Mouse (Mus musculus): ENCODE measurements around the gene Ccdc61. TPM values are rescaled to one million over a fixed set of nuclear protein-coding genes. Genes with fewer than 3 reads are reported as not detected.
A peak's percentile ranks its signal among the peaks of the same experiment; 100 is the strongest.

Gene Ccdc61
- polyA plus RNA-seq, 1 experiment from 2014 or later, result 23.6 TPM

GRCm38 (mm10) chr7:18926911-18927310 is 16.7 kb upstream of the Ccdc61 start:
- peaks cover 81% of the 10 kb centered on the region for H3K4me1 ChIP-seq (replicated peaks)
- H3K36me3 ChIP-seq, result no peaks in the 10 kb centered on the region
- H3K9me3 ChIP-seq, result no peaks in the 10 kb centered on the region
- H3K4me2 ChIP-seq, result peak overlapping the region; percentile 89
- H3K9ac ChIP-seq, result peak overlapping the region; percentile 100
- H3K27me3 ChIP-seq, result no peaks in the 10 kb centered on the region
- 38% methylated on average over 6 of the region's 6 CpGs for WGBS
- H3K4me3 ChIP-seq, result peak overlapping the region; percentile 95
- peak overlapping the region; percentile 98 for H3K27ac ChIP-seq
- peak; percentile 8 for ATAC-seq (ENCODE audit: low FRiP score)

GRCm38 (mm10) chr7:18926041-18926790 is 16.0 kb upstream of the Ccdc61 start:
- Histone ChIP-seq H3K9ac (peak overlapping the region; percentile 100), H3K9me3 (no peaks in the 10 kb centered on the region), H3K27ac (peak overlapping the region; percentile 98), H3K4me1 (replicated peaks) (peaks cover 80% of the 10 kb centered on the region), H3K36me3 (no peaks in the 10 kb centered on the region), H3K27me3 (no peaks in the 10 kb centered on the region), H3K4me3 (peak overlapping the region; percentile 95), H3K4me2 (peak overlapping the region; percentile 89)
- under 1% methylated on average over 41 of the region's 42 CpGs for WGBS
- peak; percentile 38 for ATAC-seq (ENCODE audit: low FRiP score)

- Histone ChIP-seq H3K27me3 (no peaks in the 10 kb centered on the region), H3K4me1 (replicated peaks) (peaks cover 78% of the 10 kb centered on the region), H3K27ac (peak within 1 kb of the TSS; percentile 98), H3K9ac (peak within 1 kb of the TSS; percentile 100), H3K9me3 (no peaks in the 10 kb centered on the region), H3K4me2 (peak within 1 kb of the TSS; percentile 89), H3K36me3 (no peaks in the 10 kb centered on the region), H3K4me3 (peak within 1 kb of the TSS; percentile 95)
- WGBS, result under 1% methylated on average over 34 of the region's 45 CpGs
- peak; percentile 77 for ATAC-seq (ENCODE audit: low FRiP score)
Observed at GRCm38 (mm10) chr7:18925162-18925938, 15.1 kb upstream of the Ccdc61 start, which contains the start of gene Nova2. Gene Nova2 (plus strand): TSS chr7:18925888.

- Histone ChIP-seq H3K4me3 (peak overlapping the region; percentile 95; the same call in 1 of the 2 replicates), H3K27me3 (no peaks in the 10 kb centered on the region), H3K27ac (peak overlapping the region; percentile 98), H3K4me1 (replicated peaks) (peaks cover 69% of the 10 kb centered on the region), H3K36me3 (no peaks in the 10 kb centered on the region), H3K9ac (peak overlapping the region; percentile 63; the same call in 1 of the 2 replicates), H3K4me2 (peak overlapping the region; percentile 59), H3K9me3 (no peaks in the 10 kb centered on the region)
- 4% methylated on average over 8 of the region's 8 CpGs for WGBS
- ATAC-seq (ENCODE audit: low FRiP score), result no peak
Observed at GRCm38 (mm10) chr7:18924321-18924720, 14.1 kb upstream of the Ccdc61 start.

GRCm38 (mm10) chr7:18923711-18924191 is 13.5 kb upstream of the Ccdc61 start:
- WGBS, result 7% methylated on average over 4 of the region's 4 CpGs
- Histone ChIP-seq H3K4me3 (peak overlapping the region; percentile 95; the same call in 1 of the 2 replicates), H3K4me1 (replicated peaks) (peaks cover 63% of the 10 kb centered on the region), H3K4me2 (peak overlapping the region; percentile 59), H3K27ac (peak overlapping the region; percentile 98), H3K9ac (peak overlapping the region; percentile 63), H3K9me3 (no peaks in the 10 kb centered on the region), H3K36me3 (no peaks in the 10 kb centered on the region), H3K27me3 (no peaks in the 10 kb centered on the region)
- ATAC-seq (ENCODE audit: low FRiP score), result peak; percentile 7

GRCm38 (mm10) chr7:18923267-18923666 is 13.1 kb upstream of the Ccdc61 start:
- WGBS, result 49% methylated on average over 11 of the region's 11 CpGs
- H3K4me3 ChIP-seq, result peak overlapping the region; percentile 95; the same call in 1 of the 2 replicates
- peak overlapping the region; percentile 63 for H3K9ac ChIP-seq
- no peaks in the 10 kb centered on the region for H3K9me3 ChIP-seq
- H3K4me1 ChIP-seq (replicated peaks), result peaks cover 59% of the 10 kb centered on the region
- H3K27ac ChIP-seq, result peak overlapping the region; percentile 98
- H3K4me2 ChIP-seq, result peak overlapping the region; percentile 59
- no peaks in the 10 kb centered on the region for H3K27me3 ChIP-seq
- H3K36me3 ChIP-seq, result no peaks in the 10 kb centered on the region
- no peak for ATAC-seq (ENCODE audit: low FRiP score)

GRCm38 (mm10) chr7:18922807-18923206 is 12.6 kb upstream of the Ccdc61 start:
- peak overlapping the region; percentile 98 for H3K27ac ChIP-seq
- 11% methylated on average over 5 of the region's 5 CpGs for whole genome bisulfite sequencing
- peak; percentile 1 for ATAC-seq (ENCODE audit: low FRiP score)
- H3K27me3 ChIP-seq, result no peaks in the 10 kb centered on the region
- H3K9me3 ChIP-seq, result no peaks in the 10 kb centered on the region
- peak overlapping the region; percentile 59 for H3K4me2 ChIP-seq
- no peaks in the 10 kb centered on the region for H3K36me3 ChIP-seq
- peak overlapping the region; percentile 63; the same call in 1 of the 2 replicates for H3K9ac ChIP-seq
- H3K4me3 ChIP-seq, result no peak overlapping the region
- peaks cover 54% of the 10 kb centered on the region for H3K4me1 ChIP-seq (replicated peaks)

- Histone ChIP-seq H3K9ac (peak overlapping the region; percentile 46; the same call in 1 of the 2 replicates), H3K4me2 (peak overlapping the region; percentile 39), H3K27ac (peak overlapping the region; percentile 83), H3K4me1 (replicated peaks) (peaks cover 42% of the 10 kb centered on the region), H3K27me3 (no peaks in the 10 kb centered on the region), H3K36me3 (no peaks in the 10 kb centered on the region), H3K9me3 (no peaks in the 10 kb centered on the region), H3K4me3 (0 out of 2 replicates have a peak overlapping the region, but pooled peaks have one; percentile 9)
- 2% methylated on average over 12 of the region's 12 CpGs for WGBS
- peak; percentile 18; the same call in 1 of the 2 replicates for ATAC-seq (ENCODE audit: low FRiP score)
Observed at GRCm38 (mm10) chr7:18921069-18921468, 10.9 kb upstream of the Ccdc61 start.

GRCm38 (mm10) chr7:18917931-18918330 is 7.7 kb upstream of the Ccdc61 start:
- WGBS, result 57% methylated on average over 3 of the region's 3 CpGs
- Histone ChIP-seq H3K4me3 (no peak overlapping the region), H3K27ac (no peak overlapping the region), H3K4me2 (no peak overlapping the region), H3K9ac (no peak overlapping the region), H3K9me3 (no peaks in the 10 kb centered on the region), H3K36me3 (no peaks in the 10 kb centered on the region), H3K4me1 (replicated peaks) (peaks cover 21% of the 10 kb centered on the region), H3K27me3 (no peaks in the 10 kb centered on the region)
- ATAC-seq (ENCODE audit: low FRiP score), result no peak

- Histone ChIP-seq H3K27ac (no peak overlapping the region), H3K4me2 (no peak overlapping the region), H3K4me3 (no peak overlapping the region), H3K4me1 (replicated peaks) (peaks cover 8% of the 10 kb centered on the region), H3K9ac (no peak overlapping the region), H3K36me3 (no peaks in the 10 kb centered on the region), H3K9me3 (no peaks in the 10 kb centered on the region), H3K27me3 (no peaks in the 10 kb centered on the region)
- no peak for ATAC-seq (ENCODE audit: low FRiP score)
- WGBS, result 63% methylated on average over 4 of the region's 4 CpGs
Observed at GRCm38 (mm10) chr7:18916254-18916653, 6.0 kb upstream of the Ccdc61 start.

- ATAC-seq (ENCODE audit: low FRiP score), result peak; percentile 22
- Histone ChIP-seq H3K4me3 (peak overlapping the region; percentile 64), H3K27ac (no peak overlapping the region), H3K36me3 (no peaks in the 10 kb centered on the region), H3K9ac (peak overlapping the region; percentile 70), H3K9me3 (no peaks in the 10 kb centered on the region), H3K4me2 (peak overlapping the region; percentile 76), H3K27me3 (no peaks in the 10 kb centered on the region), H3K4me1 (replicated peaks) (peaks cover 29% of the 10 kb centered on the region)
- WGBS, result 7% methylated on average over 17 of the region's 17 CpGs
Observed at GRCm38 (mm10) chr7:18909797-18910196, 418 bp downstream of the Ccdc61 start.

- 84% methylated on average over 3 of the region's 3 CpGs for WGBS
Observed at GRCm38 (mm10) chr7:18904971-18905370, 5.2 kb downstream of the Ccdc61 start.

More at GRCm38 (mm10) chr7:18904971-18905370, 5.2 kb downstream of the Ccdc61 start:
- Histone ChIP-seq H3K4me1 (replicated peaks) (peaks cover 22% of the 10 kb centered on the region), H3K9me3 (no peaks in the 10 kb centered on the region), H3K36me3 (peaks cover under 1% of the 10 kb centered on the region; the same call in 1 of the 2 replicates), H3K4me2 (no peak overlapping the region), H3K27me3 (no peaks in the 10 kb centered on the region), H3K4me3 (no peak overlapping the region), H3K27ac (no peak overlapping the region), H3K9ac (peak overlapping the region; percentile 13; the same call in 1 of the 2 replicates)
- no peak for ATAC-seq (ENCODE audit: low FRiP score)

Data from hindbrain, embryonic 13.5 days (tissue).